Mouse (Mus musculus): ENCODE results near the gene Gm20605.

GRCm38 (mm10) chr5:137600619-137601364, 28.2 kb upstream of the Gm20605 start, which contains the start of gene Mospd3:
- TF ChIP-seq POLR2A (IDR thresholded peaks at IDR 0.05; ENCODE audit: control insufficient read depth, low read depth, low read length) (no peak; the same call in none of the 2 replicates), CTCF (IDR thresholded peaks at IDR 0.05; ENCODE audit: control insufficient read depth, insufficient read depth, insufficient replicate concordance, low read depth, low read length) (no peak)

Measured in testis, adult 2 months (tissue).